ENCODE assay signal across 8 mouse cellular contexts in the genomic region with DNA sequence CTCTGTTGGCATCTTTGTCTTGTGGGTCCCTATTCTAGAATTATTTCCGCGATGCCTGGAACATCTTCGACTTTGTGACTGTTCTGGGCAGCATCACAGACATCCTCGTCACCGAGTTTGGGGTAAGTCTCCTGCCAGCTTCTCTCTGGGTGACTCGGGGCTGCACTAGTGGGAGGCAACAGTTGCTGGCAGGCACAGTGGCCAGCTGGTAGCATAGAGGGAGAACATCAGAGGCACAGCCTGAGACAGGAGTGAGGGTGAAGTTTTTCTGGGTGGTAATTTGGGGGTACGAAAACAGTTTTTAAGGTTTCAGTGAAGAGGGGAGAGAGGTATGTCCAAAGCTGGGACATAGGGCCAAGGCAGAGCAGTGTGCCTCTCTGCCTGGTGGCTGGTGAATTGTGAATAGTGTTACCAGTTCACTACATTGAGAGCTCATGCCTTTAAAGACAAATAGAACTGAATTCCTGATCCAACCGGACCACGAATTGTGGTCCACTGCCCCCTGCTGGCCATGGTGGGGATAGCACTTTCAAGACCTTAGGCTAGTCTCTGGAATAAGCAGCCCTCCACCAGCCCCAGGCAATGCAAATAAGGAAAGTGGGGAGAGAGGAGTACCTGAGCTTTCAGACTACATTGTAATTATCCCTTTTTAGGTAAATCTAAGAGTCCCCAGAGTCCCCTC.
A peak's percentile ranks its signal among the peaks of the same experiment; 100 is the strongest.
DNase-seq lines count a peak whose midpoint lies in the region; TF ChIP-seq lines count a peak whose summit lies in the region.
"Had no signal": no experiment of that assay in that cellular context is flagged by ENCODE, and none has a peak within 500 bp of the region (broad histone marks: within the 10 kb centered on the region; RNA-seq: fewer than 3 reads in every experiment).

No protein-coding gene starts in this region.

- DNase-seq in ES-CJ7 (ENCODE audit: low read depth, low spot score) (peak; percentile 90), ZHBTc4 (ENCODE audit: low read depth, low spot score) (peak; percentile 92)
- peak; percentile 87 for DNase-seq in cerebellum, postnatal 36 days
- peak; percentile 67 to 71 for DNase-seq in gastrocnemius, postnatal 36 days
- DNase-seq in layer of hippocampus, postnatal 36 days: peak; percentile 74 to 76
- peak; percentile 65 to 82 for DNase-seq in lung, postnatal 4 days

- peak; percentile 89; the same call in 1 of the 2 replicates for TF ChIP-seq CTCF in small intestine, adult 2 months (IDR thresholded peaks at IDR 0.05; ENCODE audit: extremely low read depth, insufficient read length, insufficient replicate concordance, low read depth, low read length)

- H3K4me3 ChIP-seq in small intestine, adult 2 months (ENCODE audit: low read depth, low read length): no peak overlapping the region
- H3K4me3 ChIP-seq: limb, embryonic 15.5 days had no signal

- H3K27ac ChIP-seq in small intestine, adult 2 months (ENCODE audit: insufficient read depth, low read depth, low read length): no peak overlapping the region
- H3K27ac ChIP-seq: limb, embryonic 15.5 days had no signal

- intact Hi-C loops in gastrocnemius, postnatal 36 days (cut with DNase I): loop anchor here (5.0 kb wide), 2 partner anchors 43 to 218 kb away; no protein-coding TSS in a partner anchor

- no peaks in the 10 kb centered on the region for H3K27me3 ChIP-seq in small intestine, adult 2 months (ENCODE audit: control insufficient read depth, insufficient read depth, low read length)
- H3K27me3 ChIP-seq: limb, embryonic 15.5 days had no signal

- no peaks in the 10 kb centered on the region for H3K4me1 ChIP-seq in small intestine, adult 2 months (ENCODE audit: control insufficient read depth, insufficient read depth, insufficient read length, low read length)
- H3K4me1 ChIP-seq: limb, embryonic 15.5 days had no signal

- WGBS in small intestine, adult 2 months: 66% methylated on average over 9 of the region's 9 CpGs

- no peaks in the 10 kb centered on the region for H3K36me3 ChIP-seq in small intestine, adult 2 months (ENCODE audit: control insufficient read depth, insufficient read depth, low read length)
- H3K36me3 ChIP-seq: limb, embryonic 15.5 days had no signal

- TF ChIP-seq POLR2A in small intestine, adult 2 months (IDR thresholded peaks at IDR 0.05; ENCODE audit: low read depth, low read length): no peak
